Mouse (Mus musculus): ENCODE data around the gene Znrf1.

Gene Znrf1

GRCm38 (mm10) chr8:111567571-111567970, 31.7 kb downstream of the Znrf1 start:
- DNase-seq (ENCODE audit: low read depth in 1 of 2, low spot score in 2 of 2) = no peak

- no peak for DNase-seq (ENCODE audit: low read depth in 1 of 2, low spot score in 2 of 2)
Observed at GRCm38 (mm10) chr8:111568029-111568428, 32.1 kb downstream of the Znrf1 start.

- no peak for DNase-seq (ENCODE audit: low read depth in 1 of 2, low spot score in 2 of 2)
Observed at GRCm38 (mm10) chr8:111569926-111570325, 34.0 kb downstream of the Znrf1 start.

DNA sequence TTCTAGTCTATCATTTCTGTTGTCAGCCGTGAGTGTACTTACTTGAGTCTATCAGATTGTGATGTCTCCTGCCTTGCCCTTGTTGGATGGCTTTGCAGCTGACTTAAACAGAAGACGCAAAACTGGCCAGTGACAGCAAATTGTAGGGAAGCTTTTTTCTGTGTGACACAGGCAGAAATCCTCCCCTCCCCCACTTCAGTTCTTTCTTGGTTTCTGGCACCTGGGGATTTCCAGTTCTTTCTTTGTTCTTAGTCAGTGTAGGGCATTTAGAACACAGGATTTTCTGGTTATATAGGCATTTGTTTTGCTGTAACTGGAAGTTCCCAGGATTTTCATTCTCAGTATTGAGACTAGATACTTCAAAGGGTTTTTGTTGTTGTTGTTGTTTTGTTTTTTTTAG, 34.5 kb downstream of the Znrf1 start:
- DNase-seq (ENCODE audit: low read depth in 1 of 2, low spot score in 2 of 2) = no peak

DNA sequence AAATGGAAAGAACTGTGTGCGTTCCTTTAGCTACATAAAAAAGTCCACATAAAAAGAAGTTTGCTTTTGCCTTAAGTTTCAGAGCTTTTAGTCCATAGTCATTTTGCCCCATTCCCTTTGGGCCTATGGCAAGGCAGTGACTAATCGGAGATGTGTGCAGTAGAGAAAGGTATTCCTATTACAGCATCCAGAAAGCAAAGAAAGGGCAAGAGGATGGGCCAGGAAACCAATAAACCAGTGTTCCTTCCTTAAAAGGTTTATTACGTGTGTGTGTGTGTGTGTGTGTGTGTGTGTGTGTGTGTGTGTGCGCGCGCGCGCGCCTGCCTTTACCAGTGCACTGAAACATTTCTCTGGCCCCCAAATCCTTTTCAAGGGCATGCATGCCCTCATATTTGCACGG, 35.8 kb downstream of the Znrf1 start:
- DNase-seq (ENCODE audit: low read depth in 1 of 2, low spot score in 2 of 2) = no peak

DNA sequence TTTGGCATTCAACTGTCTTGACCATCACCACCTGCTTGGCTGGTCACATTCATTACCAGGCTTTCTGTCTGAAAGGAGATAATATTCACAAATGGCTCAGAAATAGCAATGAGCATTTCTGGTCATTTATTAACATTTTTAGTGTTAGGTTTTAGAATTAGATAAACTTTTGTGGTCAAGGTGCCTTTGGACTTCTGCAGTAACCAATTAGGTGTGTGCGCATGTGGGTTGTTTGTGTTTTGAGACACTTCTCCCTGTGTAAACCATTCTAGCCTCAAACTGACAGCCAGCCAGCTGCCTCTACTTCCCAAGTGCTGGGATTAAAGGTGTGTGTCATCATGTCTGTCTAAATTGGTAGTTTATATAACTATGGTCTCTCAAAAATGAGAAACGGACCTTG, 36.5 kb downstream of the Znrf1 start:
- no peak for DNase-seq (ENCODE audit: low read depth in 1 of 2, low spot score in 2 of 2)

DNA sequence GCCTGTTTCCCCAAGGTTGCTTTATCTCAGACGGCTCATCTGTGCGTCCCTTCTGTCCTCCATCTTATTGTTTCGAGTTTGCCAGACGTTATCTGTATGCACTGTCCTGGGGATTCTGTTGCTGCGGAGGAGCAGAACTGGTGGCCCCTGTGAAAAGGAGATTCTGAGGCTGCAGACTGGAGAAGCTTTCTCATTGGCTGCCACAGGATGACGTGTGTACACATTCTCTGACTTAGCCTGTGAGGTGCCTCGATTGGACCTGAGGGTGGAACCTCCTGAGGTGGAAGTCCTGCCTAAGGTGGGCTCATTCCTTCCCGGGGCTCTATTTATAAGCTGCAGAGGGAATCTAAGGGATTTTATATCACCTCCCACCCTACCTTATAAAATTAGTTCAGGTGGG, 37.7 kb downstream of the Znrf1 start:
- DNase-seq (ENCODE audit: low read depth in 1 of 2, low spot score in 2 of 2) = no peak

GRCm38 (mm10) chr8:111574016-111574415, 38.1 kb downstream of the Znrf1 start:
- no peak for DNase-seq (ENCODE audit: low read depth in 1 of 2, low spot score in 2 of 2)

GRCm38 (mm10) chr8:111575492-111575891, 39.6 kb downstream of the Znrf1 start:
- DNase-seq (ENCODE audit: low read depth in 1 of 2, low spot score in 2 of 2) = no peak

GRCm38 (mm10) chr8:111576501-111576900, 40.6 kb downstream of the Znrf1 start:
- no peak for DNase-seq (ENCODE audit: low read depth in 1 of 2, low spot score in 2 of 2)

DNA sequence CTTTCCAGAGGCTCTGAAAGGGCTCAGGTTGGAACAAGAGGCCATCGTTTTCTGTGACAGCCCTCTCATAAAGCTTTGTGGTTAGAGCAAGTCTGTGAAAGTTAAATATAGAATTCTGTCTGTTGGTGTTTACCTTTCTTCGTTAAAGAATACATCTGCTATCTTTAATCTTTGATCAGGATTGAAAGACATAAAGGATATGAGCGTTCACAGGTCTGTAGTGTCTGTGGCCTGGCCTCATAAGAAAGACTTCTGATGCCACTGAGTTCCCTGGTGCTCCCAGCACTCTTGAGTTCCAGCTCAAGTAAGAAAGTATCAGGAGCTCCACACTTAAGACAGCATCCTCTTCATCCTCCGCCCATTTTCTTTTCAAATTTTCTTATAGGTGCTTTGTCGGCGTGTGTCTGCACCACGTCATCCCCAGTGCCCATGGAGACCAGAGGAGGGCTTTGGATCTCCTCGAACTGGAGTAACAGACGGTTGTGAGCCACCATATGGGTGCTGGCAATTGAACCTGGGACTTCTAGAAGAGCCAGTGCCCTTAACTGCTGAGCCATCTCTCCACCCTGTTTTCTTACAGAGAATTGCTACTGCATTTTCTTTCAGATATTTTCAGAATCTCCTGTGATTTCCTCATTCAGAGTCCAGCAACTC, 42.1 kb downstream of the Znrf1 start:
- DNase-seq (ENCODE audit: low read depth in 1 of 2, low spot score in 2 of 2) = no peak

DNA sequence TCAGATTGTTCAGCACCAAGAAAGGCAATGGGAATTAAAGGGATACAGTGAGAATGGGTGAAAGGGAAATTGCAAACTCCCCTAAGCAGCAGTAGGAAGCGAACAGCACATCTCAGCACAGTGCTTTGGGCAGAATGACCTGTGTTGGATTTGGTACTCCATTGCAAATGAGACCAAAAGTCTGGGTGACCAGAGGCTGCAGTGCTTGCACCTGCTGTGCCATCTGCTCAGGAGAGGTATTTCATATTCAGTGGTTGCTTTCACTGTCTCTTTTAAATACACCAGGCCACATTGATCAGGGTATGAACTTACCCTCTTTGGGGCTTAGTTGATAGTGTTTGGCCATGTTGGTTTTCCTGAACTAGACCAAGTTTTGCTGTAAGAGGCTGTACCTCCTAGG, 43.4 kb downstream of the Znrf1 start:
- DNase-seq (ENCODE audit: low read depth in 1 of 2, low spot score in 2 of 2) = no peak

DNA sequence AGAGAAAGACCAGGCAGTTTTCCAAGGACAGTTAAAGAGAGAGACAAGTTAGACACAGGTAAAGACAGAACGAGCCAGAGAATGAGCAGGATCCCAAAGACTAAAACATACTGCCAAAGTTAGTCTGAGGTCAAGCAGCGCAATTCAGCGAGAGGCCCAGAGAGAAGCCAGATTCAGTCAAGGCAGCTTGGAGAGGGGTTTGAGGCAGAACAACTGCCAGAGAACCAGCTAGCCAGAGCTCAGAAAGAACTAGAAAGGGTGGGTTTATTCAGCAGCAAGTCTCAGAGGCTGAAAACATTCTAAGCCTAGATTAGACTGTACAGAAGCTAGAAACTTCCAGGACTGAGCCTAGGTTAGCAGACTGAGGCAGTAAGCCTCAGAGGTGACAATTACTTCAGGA, 44.4 kb downstream of the Znrf1 start:
- DNase-seq (ENCODE audit: low read depth in 1 of 2, low spot score in 2 of 2) = no peak

DNA sequence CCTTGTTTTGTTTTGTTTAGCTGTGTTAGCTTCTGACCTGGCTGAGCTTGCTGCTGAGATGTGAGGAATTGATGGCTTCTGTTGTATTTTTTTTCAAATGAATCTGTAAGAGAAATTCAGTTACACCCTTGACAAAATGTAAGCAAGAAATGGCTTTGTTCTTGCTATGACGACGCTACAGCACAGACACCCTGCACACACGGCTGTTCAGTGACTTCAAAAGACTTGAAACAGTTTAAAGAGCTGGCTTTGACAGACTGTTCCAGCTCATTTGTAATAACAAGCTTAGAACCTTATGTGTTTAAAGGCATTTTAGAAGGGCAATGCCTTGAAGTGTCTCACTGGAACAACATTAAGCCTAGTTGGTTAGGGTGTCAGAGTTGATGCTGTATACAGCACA, 46.5 kb downstream of the Znrf1 start:
- no peak for DNase-seq (ENCODE audit: low read depth in 1 of 2, low spot score in 2 of 2)

DNA sequence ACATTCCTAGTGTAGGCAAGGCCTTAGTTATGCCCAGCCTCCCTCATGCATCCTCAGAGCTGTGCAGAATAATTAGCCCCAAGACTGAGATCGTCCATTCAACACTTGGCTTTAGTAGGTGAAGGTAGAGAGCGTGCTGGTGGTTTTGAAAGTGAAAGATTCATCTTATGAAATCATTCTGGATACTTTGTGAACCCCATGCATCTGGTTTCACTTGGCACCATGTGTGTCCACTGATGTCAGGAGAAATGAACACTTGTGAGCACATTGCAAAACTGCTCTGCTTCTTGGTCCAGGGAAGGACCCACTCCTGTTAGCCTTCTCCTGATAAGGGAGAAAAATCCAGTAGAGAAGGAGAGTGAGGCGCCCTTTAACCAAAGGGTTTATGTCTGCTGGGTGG, 49.0 kb downstream of the Znrf1 start:
- DNase-seq (ENCODE audit: low read depth in 1 of 2, low spot score in 2 of 2) = no peak

DNA sequence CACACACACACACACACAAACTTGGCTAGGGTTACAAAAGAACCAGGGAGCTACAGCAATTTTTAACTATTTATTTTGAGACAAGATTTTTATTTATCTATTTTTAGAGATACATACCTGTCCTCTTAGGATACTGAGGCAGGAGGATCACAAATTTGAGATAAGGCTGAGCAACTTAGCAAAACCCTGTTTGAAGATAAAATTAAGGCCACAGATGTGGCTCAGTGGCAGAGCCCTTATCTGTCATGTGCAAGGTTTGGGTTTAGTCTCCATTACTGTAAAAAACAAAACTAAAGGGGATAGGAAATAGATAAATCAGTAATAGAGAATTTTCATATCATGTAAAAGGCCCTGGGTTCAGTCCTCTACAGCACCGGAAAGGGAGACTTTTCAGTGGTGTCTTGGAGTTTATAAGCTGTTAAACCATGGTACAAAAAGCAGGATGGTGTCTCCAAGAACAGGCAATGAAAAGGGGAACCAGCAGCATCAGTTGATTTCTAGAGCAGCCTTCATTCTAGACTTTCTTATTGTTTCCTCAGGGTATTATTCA, 51.7 kb downstream of the Znrf1 start:
- DNase-seq (ENCODE audit: low read depth in 1 of 2, low spot score in 2 of 2) = no peak

GRCm38 (mm10) chr8:111588336-111588735, 52.4 kb downstream of the Znrf1 start:
- DNase-seq (ENCODE audit: low read depth in 1 of 2, low spot score in 2 of 2) = no peak

DNA sequence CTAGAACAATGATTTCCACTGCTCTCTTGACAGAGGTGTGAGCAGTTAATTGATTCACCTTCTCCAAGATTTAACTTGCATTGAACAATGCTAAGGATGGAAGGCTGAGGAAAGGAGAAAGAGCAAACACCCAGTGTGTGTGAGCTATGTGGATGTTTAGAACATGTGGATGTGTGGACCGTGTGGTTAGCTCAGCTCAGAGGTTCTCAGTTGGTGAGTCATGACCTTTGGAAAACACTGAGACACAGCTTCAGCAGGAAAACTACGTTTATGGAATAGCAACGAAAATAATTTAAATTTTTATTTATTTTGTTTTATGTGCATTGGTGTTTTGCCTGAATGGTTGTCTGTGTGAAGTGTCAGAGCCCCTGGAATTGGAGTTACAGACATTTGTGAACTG, 54.3 kb downstream of the Znrf1 start:
- no peak for DNase-seq (ENCODE audit: low read depth in 1 of 2, low spot score in 2 of 2)

DNA sequence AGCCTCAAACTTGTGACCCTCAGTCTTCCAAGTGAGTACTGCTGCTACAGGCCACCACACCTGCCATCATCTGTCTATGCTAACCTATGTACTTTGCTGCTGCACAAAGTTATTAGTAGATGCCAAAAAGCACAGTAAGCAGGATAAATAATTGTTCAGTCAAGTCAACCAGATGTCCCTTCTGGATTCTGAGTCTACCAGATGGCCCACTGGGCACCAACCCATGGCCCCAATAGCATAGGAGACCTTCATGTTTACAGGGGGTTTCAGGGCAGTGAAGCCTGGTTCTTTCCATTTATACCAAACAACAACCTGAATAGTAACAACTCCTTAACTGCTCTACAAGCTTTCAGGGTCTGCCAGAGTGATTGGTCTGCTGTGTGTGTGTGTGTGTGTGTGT, 55.3 kb downstream of the Znrf1 start:
- DNase-seq (ENCODE audit: low read depth in 1 of 2, low spot score in 2 of 2) = no peak

DNA sequence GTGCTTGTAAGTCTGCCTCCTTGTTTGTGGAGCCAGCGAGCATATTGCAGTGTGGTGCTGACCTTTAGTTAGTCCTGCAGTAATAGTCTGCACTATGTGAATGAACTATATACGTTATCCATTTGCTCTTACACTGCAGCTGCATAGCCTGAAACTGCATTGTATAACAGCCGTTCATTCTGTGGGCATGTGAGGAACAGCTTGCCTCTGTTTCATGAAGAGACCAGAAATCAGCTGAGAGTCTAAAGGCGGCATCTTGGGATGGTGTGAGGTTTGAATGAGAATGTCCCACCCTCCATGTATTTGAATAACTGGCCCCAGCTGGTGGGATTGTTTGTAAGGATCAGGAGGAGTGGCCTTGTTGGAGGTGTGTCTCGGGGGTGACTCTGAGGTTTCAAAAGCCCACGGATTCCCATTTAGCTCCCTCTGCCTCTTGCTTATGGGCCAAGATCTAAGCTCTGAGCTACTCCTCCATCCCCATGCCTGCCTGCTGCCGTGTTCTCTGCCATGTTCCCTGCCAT, 56.6 kb downstream of the Znrf1 start:
- no peak for DNase-seq (ENCODE audit: low read depth in 1 of 2, low spot score in 2 of 2)

- no peak for DNase-seq (ENCODE audit: low read depth in 1 of 2, low spot score in 2 of 2)
Observed at GRCm38 (mm10) chr8:111594044-111594840, 58.3 kb downstream of the Znrf1 start.

DNA sequence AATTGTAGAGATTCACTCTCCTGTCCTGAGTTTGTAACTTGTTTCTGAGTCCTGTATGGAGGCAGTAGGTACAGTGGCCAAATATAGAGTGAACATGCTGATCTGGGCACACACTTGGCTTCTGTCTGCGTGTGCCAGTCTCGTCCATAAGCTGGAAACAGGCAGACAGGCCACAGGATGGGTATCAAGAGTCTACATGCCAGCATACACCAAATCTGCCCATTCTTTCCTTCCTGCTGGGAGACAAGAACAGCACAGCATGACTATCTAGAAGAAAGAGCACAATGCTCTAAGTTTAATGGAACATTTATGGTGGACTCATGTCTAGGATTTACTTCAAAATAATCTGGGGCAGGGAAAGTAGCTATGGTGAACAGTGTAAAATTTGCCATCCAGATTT, 59.1 kb downstream of the Znrf1 start:
- DNase-seq (ENCODE audit: low read depth in 1 of 2, low spot score in 2 of 2) = no peak
